Mouse (Mus musculus): ENCODE results near the gene Esr2. TPM values are rescaled to one million over a fixed set of nuclear protein-coding genes. Genes with fewer than 3 reads are reported as not detected.
"Not testable (repeated sequence)": the region's sequence is repeated elsewhere in the genome, so short reads cannot be mapped to it uniquely, and the experiment has no call there.

The Esr2 gene
- total RNA-seq, 2 experiments from 2014 or later = not detected

DNA sequence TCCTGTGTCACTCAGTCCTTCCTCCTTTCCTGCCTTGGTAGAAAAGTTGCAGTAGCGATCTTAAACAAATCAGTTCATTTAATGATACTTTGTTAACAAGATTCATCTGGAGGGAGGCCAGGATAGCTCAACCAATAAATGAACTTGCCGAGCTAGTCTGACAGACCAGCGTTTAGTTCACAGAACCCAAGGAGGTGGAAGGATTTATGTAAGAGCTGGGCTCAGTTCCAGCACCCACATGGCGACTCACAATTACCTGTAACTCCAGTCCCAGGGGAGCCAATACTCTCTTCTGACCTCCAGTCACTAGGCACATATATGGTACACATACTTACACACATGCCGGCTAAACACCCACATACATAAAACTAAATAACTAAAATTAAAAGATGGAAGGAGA lies 2.0 kb upstream of the Esr2 start:
- intact Hi-C loops (cut with DNase I; ENCODE audit: low total_unique reads) = loop anchor here (2.0 kb wide), 1 partner anchor 162 kb away; no protein-coding TSS in a partner anchor
- no peak for DNase-seq

DNA sequence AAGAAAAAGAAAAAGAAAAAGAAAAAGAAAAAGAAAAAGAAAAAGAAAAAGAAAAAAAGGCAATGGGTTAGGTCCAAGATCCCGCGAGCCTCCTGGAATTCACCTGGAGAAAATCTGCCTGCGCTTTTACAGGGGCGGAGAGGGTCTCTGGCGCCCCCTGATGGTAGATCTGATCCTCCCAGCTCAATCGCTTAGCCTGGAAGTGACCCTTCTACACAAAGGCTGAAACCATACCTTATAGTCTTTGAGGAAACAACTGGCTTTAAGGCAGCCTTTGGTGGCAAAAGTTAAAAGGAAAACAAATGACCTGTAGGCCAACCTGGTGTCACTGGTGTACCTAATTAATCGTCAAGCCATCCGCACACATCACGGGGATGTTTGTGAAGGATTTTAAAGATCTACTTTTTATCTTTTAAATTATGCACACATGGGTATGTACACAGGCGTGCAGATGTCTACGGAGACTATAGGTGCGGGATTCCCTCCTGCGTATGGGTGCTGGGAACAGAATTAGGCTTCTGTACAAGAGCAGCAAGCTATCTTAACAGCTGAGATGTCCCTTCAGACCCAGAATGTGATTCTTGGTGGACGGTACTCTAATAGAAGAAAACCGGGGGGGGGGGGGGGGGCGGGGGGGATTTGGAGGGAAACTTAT lies 932 bp upstream of the Esr2 start:
- intact Hi-C loops (cut with DNase I; ENCODE audit: low total_unique reads) = loop anchor here (2.0 kb wide), 1 partner anchor 161 kb away; no protein-coding TSS in a partner anchor
- peak; percentile 50 for DNase-seq

DNA sequence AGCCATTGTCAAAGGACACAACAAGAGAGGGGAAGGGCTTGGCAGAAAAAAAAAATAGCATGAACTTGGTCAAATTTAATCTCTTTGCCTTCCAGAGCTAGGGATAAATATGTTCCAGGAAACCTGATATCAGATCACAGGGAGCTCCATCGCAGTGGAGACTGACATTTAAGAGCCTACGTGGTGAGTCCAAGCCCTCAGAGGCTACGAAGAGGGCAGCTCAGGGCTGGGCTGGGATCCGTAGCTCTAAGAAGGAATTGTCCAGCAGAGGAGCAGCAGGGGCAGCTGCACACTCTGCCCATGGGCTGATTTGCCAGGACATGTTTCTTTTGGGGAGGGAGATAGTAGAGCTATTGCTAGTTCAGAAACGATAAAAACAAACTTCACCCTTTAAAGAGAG lies 11.4 kb downstream of the Esr2 start:
- DNase-seq = no peak
- intact Hi-C loops (cut with DNase I; ENCODE audit: low total_unique reads) = no loop called here

GRCm38 (mm10) chr12:76152389-76152788 lies 24.7 kb downstream of the Esr2 start:
- peak; percentile 10 for DNase-seq

DNA sequence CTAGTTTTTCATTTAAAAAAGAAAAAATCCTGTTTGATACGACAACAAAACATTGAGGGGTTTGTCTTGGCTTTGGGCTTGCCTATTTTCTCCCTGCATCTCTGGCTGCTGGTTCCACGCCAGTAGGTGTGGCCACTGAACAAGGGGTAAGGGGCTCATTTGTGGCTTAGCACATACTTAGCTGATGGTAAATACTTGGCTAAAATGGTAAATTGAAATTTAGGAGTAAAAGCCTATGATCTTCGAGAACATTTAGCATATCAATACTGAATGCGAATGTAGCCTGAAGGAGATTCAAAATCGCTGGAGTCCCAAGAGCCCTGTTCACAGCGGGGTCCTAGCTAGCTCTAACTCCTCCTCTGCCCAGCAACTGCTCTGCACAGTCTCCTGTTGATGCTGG lies 40.4 kb downstream of the Esr2 start:
- no peak for DNase-seq

More at GRCm38 (mm10) chr12:76152389-76152788, 24.7 kb downstream of the Esr2 start:
- intact Hi-C loops (cut with DNase I; ENCODE audit: low total_unique reads) = not testable (repeated sequence)

DNA sequence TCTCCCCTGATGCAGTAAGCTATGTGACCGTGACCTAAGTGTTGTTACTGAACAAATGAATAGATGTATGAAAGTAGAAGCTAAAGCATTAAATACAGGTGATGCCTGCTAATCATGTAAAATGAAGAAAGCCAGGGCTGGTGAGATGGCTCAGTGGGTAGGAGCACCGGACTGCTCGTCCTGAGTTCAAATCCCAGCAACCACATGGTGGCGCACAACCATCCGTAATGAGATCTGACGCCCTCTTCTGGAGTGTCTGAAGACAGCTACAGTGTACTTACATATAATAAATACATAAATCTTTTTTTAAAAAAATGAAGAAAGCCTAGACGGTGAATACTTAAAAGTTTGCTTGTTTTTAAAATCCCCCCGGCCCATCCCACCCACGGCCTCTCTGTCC lies 44.0 kb downstream of the Esr2 start:
- intact Hi-C loops (cut with DNase I; ENCODE audit: low total_unique reads); DNase-seq: not testable (repeated sequence)

More for the DNA sequence above, 40.4 kb downstream of the Esr2 start:
- intact Hi-C loops (cut with DNase I; ENCODE audit: low total_unique reads) = no loop called here

DNA sequence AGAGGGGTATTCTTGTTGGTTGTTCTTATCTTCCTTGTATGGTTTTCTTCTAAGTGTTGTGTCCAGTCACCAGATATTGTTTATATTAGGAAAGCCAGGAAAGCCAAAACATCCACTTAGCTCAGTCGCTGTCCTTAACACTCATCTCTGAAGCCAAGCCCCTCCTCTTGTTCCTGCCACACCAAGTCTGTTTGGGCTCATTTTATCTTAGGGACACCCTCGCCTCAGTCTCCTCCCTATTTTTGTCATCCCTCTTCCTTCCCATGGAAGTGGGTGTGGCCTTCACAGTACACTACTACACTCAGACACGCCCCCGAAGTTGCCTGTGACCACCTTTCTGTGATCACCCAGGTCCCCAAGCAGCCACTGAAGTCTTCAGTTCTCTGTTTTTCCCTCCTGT lies 44.5 kb downstream of the Esr2 start:
- intact Hi-C loops (cut with DNase I; ENCODE audit: low total_unique reads) = no loop called here
- no peak for DNase-seq

DNA sequence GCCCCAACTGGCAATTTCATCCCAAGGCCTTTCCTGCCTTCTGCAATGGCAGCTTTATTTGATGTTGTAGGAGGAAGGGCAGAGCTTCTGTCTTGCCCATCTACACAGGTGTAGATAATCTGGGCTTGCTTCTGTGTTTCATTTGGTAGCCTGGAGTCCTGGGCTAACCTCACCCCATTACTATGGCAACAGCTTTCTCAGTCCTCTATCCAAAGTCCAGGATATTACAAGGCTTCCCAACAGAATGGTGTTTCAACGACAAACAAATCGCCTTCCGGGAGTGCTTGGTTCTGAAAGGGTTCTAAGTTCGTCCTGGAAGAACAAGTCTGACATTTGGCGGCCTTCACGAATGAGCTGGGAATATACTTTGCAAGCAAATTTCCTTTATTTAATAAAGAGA lies 46.2 kb downstream of the Esr2 start:
- intact Hi-C loops (cut with DNase I; ENCODE audit: low total_unique reads) = no loop called here
- no peak for DNase-seq

DNA sequence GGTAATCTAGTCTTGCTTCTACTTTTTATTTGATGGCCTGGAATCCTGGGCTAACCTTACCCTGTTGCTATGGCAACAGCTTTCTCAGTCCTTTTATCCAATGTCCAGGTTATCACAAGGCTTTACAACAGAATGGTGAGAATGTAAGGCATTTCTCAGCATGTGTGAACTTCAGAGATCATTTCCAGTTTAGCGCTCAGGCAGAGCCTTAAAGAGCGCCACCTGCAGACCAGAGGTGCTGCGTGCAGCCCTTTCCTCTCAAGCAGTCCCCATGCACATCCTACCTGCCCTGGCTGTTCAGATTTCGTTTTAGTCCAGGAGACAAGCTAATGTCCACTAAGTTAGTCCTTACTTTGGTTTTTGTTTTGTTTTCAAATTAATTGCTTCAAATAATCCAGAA lies 46.8 kb downstream of the Esr2 start:
- intact Hi-C loops (cut with DNase I; ENCODE audit: low total_unique reads) = no loop called here
- DNase-seq = peak; percentile 23

GRCm38 (mm10) chr12:76128831-76129230 lies 48.2 kb downstream of the Esr2 start:
- peak; percentile 65 for DNase-seq
- intact Hi-C loops (cut with DNase I; ENCODE audit: low total_unique reads) = no loop called here

DNA sequence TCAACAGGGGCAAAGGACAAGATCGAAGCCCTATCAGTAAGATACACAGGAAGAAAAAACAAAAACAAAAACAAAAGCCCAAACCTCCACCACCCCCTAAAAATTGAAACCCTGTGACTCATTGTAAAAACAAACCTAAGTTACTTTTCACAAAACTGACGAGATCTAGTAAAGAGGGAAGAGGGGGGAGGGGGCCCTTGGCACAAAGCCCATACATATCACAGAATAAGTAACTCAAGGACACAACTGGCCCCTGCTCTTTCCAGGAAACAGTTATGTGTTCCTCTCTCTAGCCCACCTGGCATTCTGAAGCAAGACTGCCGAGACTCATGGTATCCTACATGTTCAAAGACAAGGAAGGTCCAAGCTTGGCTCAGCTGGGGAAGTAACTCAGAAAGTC lies 48.8 kb downstream of the Esr2 start:
- no peak for DNase-seq
- intact Hi-C loops (cut with DNase I; ENCODE audit: low total_unique reads) = no loop called here

- intact Hi-C loops (cut with DNase I; ENCODE audit: low total_unique reads) = no loop called here
- no peak for DNase-seq
Measured at GRCm38 (mm10) chr12:76123223-76123622, 53.8 kb downstream of the Esr2 start.

GRCm38 (mm10) chr12:76117632-76118153 lies 59.4 kb downstream of the Esr2 start:
- intact Hi-C loops (cut with DNase I; ENCODE audit: low total_unique reads) = no loop called here
- DNase-seq = no peak

DNA sequence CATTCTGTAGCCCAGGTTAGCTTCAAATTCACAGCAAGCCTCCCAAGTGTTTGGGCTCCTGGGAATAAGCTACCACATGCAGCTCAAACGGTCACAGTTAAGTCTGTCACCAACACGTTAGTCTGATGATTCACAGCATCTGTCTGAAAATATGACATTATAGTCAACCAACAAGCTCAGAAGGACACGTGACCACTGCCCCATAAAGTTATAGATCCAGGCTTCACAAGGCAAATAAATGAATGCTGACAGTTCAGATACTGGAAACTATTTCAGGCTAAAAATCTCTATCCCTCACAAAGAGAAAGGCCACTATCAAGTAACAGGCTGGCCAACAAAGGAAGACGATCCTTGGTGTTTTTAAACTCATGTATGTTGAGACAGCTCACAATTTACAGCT lies 60.5 kb downstream of the Esr2 start:
- intact Hi-C loops (cut with DNase I; ENCODE audit: low total_unique reads) = no loop called here
- DNase-seq = no peak

DNA sequence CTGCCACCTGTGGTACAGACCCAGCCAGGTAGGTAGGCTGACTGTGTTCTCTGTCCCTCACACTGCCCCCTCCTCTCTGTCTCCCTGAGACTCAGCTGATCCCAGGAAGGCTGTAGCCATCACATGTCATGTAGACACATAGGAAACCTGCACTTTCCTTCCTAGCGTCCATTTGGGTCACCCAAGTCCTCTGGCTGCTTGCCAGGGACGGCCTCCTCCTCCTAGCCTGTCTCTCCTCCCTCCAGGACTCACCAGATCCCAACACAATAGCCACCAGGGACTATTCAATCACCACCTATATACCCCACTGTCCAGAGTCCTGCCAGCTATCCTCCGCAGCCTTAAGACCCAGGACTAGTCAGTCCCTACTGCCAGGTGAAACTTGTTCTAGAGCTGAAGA lies 66.0 kb downstream of the Esr2 start:
- intact Hi-C loops (cut with DNase I; ENCODE audit: low total_unique reads) = no loop called here
- no peak for DNase-seq

DNA sequence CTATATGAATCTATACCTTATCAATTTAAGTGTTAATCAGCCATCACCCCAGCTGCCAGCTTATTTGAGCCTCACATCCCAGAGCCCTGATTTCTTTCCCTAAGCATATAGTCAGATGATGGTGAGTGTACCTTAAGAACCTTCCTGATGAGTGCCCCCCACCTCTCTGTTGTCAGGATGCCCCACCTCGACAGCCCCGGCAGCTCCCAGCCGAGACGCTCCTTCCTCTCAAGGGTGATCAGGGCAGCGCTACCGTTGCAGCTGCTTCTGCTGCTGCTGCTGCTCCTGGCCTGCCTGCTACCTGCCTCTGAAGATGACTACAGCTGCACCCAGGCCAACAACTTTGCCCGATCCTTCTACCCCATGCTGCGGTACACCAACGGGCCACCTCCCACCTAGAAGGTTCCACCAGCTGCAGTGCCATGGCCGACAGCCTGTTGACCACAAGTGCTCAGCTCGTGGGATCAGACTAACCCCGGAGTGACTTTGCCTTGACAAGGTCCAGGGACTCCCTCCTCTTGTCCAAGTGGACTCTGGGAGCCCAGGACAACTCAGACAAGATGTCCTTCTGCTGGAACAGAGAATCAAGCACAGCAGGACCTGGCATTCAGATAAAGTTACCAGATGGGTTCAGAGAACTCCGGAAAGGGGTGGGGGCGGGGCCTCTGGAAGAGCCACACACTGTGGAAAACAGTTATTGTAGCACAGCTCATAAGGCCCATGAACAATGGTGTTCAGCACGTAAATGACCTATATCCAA lies 67.2 kb downstream of the Esr2 start:
- intact Hi-C loops (cut with DNase I; ENCODE audit: low total_unique reads) = no loop called here
- no peak for DNase-seq

DNA sequence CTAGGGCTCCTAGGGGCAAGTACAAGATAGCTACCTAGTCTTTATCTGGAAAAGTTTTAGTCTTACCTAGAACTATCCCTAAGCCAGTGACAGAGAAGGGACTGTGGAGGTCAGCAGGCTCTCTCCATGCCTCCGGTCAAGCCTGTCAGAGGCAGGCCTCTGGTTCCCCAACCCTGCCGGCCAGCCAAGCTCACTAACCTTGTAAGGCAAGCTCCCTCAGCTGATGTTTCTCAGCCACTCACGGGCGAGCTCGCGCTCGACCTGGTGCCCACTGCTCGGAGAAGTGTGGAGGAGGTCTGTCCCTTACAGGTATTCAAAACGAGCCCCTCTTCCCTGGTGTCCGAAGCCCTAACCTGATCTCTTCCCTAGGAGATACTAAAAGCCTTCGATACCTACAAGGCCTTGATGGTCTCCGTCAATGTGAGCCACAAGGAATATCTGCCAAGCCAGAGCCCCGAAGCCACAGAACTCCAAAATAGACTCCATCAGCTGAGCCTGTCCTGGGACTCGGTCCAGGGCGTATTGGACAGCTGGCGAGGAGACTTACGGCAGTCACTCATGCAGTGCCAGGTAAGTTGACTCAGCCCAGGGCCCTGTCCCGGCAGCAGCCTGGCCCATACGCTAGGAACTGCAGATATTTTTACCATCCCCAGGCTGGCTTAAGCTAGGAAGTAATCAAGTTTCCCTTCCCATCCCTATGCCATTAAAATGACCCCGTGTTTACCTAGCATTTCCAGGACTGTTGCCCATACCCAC lies 72.3 kb downstream of the Esr2 start:
- intact Hi-C loops (cut with DNase I; ENCODE audit: low total_unique reads) = no loop called here

DNA sequence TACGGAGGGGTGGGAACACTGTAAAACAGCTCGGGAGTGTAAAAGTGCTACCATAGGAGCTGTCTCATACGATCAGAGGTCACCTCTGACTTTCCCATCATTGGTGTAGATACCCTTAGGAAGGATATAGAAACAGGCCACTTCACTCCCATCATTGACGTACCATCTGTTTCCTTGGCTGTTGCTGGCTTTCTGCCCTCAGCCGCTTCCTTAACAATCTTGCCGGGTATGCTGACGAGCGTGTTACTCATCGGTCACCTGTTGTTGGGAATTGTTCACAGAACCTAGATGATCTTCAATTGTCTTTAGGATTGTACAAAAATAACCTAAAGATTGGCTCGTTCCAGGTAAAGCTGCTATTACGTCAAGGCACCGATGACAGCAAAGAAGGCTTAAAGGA lies 74.4 kb downstream of the Esr2 start:
- no peak for DNase-seq
- intact Hi-C loops (cut with DNase I; ENCODE audit: low total_unique reads) = no loop called here

More for the DNA sequence above, 72.3 kb downstream of the Esr2 start:
- DNase-seq = peak; percentile 79

- no peak for DNase-seq
- intact Hi-C loops (cut with DNase I; ENCODE audit: low total_unique reads) = no loop called here
Measured at GRCm38 (mm10) chr12:76095117-76096035, 81.7 kb downstream of the Esr2 start.
